Mouse (Mus musculus) mouse trophoblast stem cell (cell line): ENCODE data around the gene Rbms2.
"Not testable (repeated sequence)": the region's sequence is repeated elsewhere in the genome, so short reads cannot be mapped to it uniquely, and the experiment has no call there.

Source experiments
- in situ Hi-C, 2 experiments: fragments of 300-500 bp; cut with MseI, MboI; formaldehyde crosslinking; loops; 2 replicates in 1 of 2; 3 replicates in 1 of 2; pipeline ENCODE4 v1.15.1; 2025

Rbms2 gene

DNA sequence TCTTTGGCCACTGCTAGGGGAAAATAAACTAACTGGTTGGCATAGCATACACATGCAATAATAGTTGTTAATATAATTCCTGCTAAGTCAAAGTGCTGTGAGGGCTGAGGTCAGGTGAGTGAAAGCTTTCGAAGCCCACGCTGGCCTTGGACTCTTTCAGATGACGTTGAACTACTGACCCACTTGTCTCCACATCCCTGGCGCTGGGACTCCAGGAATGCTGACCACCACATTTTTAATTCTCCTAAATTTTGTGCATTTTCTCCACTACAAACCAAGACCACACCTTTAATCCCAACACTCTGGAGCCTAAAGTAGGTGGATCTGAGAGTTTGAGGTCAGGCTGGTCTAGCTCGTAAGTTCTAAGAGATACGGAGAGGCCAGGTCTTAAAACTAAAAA is 13.0 kb upstream of the Rbms2 start:
- in situ Hi-C loops: no loop called here

- in situ Hi-C loops: not testable (repeated sequence)
Observed at GRCm38 (mm10) chr10:128192030-128192766, 12.1 kb upstream of the Rbms2 start.

DNA sequence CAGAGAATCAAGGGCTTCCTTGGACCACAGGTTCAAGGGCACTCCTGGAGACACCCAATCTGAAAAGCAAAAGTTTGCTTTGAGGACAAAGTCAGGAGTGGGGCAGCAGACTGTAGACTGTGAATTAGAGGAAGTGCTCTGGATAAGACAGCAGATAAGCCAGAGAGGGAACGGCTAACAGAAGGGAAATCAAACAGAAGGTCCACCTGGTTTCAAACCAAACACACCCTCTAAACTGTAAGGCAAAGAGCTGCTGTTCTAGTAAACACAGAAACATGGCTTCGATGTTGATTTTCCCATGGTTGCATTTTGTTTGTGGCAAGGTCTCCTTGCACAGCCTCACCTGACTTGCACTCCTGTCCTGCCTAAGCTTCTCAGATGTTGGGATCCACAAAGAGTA is 11.4 kb upstream of the Rbms2 start:
- in situ Hi-C loops: no loop called here

- in situ Hi-C loops: loop anchor here (5.0 to 10.0 kb wide), 3 partner anchors 46 to 96 kb away; partner anchors contain the start of gene Baz2a (in 2 of the 2)
Observed at GRCm38 (mm10) chr10:128188242-128188877, 8.3 kb upstream of the Rbms2 start.

DNA sequence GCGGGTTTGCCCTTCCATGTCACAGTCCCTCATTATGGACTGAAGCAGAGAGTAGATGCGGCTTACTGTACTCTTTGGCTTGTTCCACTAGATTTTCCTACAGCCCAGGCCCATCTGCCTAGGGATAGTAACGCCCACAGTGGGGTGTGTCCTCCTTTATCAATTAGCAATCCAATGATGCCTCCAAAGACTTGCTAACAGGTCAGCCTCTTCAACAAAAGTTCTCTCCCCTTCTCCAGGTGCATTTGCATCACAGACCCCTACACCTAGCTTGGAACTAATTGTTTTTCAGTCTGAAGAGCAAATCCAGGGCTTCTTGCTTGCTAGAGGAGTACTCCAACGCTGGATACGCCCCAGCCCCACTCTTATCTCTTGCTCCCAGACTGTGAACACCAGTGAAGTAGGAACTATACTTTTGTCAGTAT is 7.1 kb upstream of the Rbms2 start:
- in situ Hi-C loops: loop anchor here (5.0 to 10.0 kb wide), 3 partner anchors 45 to 95 kb away; partner anchors contain the start of gene Baz2a (in 2 of the 2)

DNA sequence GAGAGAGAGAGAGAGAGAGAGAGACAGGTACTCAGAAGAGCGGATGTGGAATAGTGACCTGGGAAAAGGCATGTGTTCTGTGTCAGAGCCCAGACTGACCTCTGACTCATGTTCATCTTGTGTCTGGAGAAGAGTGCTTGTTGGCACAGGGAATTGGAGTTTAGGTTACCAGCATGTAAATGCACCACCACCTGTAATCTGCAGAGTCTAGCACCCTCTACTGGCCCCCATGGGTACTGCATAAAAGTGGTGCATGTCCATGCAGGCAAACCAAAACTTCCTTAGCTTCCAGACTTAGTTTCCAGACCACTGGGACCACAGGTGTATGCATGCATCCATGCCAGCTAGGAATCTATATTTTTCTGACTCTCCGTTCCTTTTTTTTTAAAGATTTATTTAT is 5.9 kb upstream of the Rbms2 start:
- in situ Hi-C loops: loop anchor here (5.0 to 10.0 kb wide), 3 partner anchors 44 to 94 kb away; partner anchors contain the start of gene Baz2a (in 2 of the 2)

- in situ Hi-C loops: loop anchor here (5.0 to 10.0 kb wide), 3 partner anchors 43 to 93 kb away; partner anchors contain the start of gene Baz2a (in 2 of the 2)
Observed at GRCm38 (mm10) chr10:128185277-128185940, 5.3 kb upstream of the Rbms2 start.

DNA sequence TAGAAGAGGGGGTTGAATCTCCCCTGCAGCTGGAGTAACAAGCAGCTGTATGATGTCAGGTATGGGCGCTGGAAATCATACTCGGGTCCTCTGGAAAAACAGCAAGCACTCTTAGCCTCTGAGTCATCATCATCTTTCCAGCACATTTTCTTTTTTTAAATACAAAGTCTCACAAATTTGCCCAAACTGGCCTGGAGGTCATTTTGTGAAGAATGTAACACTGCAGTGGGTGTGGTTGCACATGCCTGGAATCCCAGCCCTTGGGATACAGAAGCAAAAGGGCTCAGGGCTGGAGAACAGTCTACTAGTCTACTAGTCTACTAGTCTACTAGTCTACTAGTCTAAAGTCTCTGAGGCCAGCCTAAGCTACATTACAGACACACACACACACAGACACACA is 4.2 kb upstream of the Rbms2 start:
- in situ Hi-C loops: loop anchor here in 1 of 2 experiments (10.0 kb wide), 1 partner anchor 89 kb away; the partner anchor contains the start of gene Baz2a

- in situ Hi-C loops: loop anchor here in 1 of 2 experiments (5.0 kb wide), 1 partner anchor 35 kb away; no protein-coding TSS in a partner anchor
Observed at GRCm38 (mm10) chr10:128177316-128177715, 2.8 kb downstream of the Rbms2 start.

DNA sequence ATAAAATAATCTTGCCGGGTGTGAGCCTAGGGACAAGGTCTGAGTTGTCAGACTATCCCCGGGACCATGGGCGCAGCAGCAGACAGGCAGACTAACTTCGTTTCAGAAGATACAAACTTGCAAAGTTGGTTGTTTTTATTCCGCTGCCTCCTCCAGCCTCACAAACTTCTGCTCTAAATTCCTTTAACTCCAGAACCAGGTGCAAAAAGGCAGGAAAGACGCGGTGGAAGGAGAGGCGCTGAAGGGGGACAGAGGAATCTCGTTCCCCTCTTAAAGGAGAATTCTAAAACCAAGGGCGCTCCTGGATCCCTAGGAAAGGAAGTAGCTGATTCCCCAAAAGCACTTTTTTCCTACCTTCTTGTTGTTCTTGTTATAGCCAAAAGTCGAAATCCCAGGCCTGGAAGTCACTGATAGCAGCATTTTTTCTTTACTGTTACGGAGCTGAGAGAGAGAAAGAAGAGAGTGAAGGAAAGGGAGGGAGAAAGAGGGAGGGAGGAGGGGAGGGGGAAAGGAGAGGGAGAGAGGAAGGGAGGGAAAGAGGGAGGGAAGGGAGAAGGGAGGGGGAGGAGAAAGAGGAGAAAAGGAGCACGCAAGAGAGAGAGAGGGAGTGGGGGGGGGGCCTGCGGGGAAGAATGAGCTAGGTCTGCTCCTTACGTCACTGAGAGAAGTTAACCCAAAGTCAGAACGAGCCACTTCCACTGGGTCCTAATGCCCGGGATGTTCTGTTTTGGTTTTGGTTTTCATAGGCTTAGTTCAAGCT is 3.9 kb downstream of the Rbms2 start:
- in situ Hi-C loops: loop anchor here in 1 of 2 experiments (5.0 kb wide), 1 partner anchor 34 kb away; no protein-coding TSS in a partner anchor

GRCm38 (mm10) chr10:128175302-128175701 is 4.8 kb downstream of the Rbms2 start:
- in situ Hi-C loops: loop anchor here in 1 of 2 experiments (5.0 kb wide), 1 partner anchor 33 kb away; no protein-coding TSS in a partner anchor

DNA sequence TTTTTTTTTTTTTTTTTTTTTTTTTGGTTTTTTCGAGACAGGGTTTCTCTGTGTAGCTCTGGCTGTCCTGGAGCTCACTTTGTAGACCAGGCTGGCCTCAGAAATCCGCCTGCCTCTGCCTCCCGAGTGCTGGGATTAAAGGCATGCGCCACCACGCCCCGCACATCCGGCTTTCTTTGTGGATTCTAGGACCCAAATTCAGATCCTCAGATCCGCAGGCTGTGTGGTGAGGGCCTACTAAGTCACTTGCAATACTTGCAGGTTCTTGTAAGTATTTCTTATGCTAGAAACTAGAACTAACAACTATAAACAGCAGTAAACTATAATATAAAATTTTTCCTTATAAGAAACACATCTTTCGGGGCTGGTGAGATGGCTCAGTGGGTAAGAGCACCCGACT is 8.7 kb downstream of the Rbms2 start:
- in situ Hi-C loops: not testable (repeated sequence)

DNA sequence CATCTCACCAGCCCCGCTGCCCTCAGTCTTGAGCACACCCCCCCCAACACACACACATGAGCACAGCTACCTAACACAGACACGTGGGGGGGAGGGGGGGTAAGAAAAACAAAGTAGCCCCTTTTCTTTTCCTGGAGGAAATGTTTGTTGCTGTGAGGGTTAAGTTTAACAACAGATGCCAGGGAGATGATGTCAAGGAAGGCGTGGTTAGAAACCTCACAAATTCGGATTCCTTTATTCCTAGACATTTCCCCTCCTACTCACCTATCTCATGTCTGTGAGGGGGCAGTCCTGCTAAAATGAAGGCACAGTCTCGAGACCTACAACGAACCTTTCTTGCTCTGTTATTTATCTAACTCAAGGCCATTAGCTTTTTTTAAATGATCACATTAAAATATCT is 13.0 kb downstream of the Rbms2 start:
- in situ Hi-C loops: no loop called here

GRCm38 (mm10) chr10:128165726-128166125 is 14.4 kb downstream of the Rbms2 start:
- in situ Hi-C loops: not testable (repeated sequence)

GRCm38 (mm10) chr10:128153978-128154377 is 26.1 kb downstream of the Rbms2 start:
- in situ Hi-C loops: no loop called here

DNA sequence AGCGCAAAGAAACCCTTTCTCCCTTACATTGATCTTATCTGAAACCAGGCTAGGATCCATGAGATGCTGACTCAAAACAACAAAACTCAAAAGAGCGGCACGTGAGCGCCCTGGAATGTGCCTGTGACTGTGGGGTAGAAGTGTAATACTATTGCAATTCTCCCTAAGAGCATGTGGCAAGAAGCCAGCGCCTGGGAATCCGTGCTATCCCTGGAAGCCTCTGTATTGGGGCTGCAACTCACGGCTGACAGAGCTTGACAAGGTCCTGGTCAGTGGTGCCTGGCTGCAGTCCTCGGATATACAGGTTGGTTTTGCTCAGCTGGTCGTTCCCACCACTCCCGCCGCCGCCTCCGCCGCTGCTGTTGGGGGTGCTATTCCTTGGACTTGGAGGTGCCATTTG is 29.2 kb downstream of the Rbms2 start:
- in situ Hi-C loops: no loop called here

GRCm38 (mm10) chr10:128149592-128149991 is 30.5 kb downstream of the Rbms2 start:
- in situ Hi-C loops: no loop called here

DNA sequence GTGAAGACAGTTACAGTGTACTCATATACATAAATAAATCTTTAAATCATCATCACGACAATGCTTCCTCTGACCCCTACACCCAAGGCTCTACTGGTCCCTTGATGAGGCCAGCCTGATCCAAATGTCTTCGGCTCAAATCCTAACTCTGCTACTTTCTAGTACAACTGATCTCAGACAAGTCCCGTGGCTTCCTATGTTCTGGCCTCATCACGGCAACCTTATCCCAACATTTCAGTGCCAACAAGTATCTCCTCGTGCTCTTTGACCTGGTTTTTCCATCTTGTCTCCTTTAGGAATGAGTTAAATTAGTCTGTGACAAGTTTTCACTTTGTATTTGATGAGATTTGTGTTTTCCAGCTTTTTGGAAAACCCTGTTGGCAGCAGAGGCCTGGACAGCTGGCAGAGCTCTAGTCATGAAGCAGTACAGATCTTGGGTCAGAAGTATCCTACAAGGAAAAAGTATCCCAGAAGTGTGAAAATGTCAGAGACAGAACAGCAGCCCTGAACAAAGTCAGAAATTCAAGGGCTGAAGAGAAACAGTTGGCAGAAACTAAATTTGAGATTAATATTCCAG is 31.2 kb downstream of the Rbms2 start:
- in situ Hi-C loops: no loop called here

DNA sequence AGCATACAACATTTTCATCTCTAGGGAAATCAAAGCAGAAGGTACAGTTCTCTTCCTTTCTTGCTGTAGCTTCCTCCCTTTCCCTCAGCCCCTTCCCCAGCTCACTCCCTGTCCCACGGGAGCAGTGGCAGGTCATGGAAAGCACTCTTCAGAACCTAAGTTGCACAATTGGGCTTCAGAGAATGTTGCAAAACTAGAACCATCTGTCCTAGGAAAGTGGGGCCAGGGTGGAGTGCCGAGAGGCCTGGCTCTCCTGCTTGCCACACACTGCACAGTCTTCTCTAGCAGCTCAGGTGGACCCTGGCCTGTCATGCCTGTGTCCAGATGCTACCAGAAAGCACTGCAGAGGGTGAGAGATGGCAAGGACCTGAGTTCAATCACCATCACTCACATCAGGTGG is 35.1 kb downstream of the Rbms2 start:
- in situ Hi-C loops: loop anchor here (5.0 kb wide), 2 partner anchors 32 to 42 kb away; no protein-coding TSS in a partner anchor

- in situ Hi-C loops: loop anchor here (5.0 kb wide), 2 partner anchors 34 to 44 kb away; no protein-coding TSS in a partner anchor
Observed at GRCm38 (mm10) chr10:128143659-128144058, 36.4 kb downstream of the Rbms2 start.

DNA sequence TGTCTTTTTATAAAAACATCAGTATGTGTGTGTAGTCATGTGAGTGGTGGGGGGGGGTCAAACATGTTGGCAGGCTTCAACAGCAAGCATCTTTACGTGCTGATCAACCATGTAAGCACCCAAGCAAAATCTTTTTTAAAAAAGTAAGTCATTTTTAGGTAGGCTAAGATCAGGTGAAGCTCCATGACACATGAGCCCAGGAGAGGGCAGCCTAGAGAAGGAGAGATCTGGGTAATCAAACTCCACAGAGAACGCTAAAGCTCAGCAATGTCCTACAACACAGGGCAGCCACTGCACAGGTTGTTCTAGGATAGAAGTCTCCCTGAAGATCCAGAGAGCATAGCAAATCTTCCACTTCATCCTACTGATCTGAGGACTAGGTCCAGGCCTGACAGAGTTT is 37.9 kb downstream of the Rbms2 start:
- in situ Hi-C loops: loop anchor here (5.0 kb wide), 2 partner anchors 35 to 45 kb away; no protein-coding TSS in a partner anchor
